Mouse (Mus musculus) liver, embryonic 15.5 days (tissue): Measurements from ENCODE around the gene Wnt2. TPM values are rescaled to one million over a fixed set of nuclear protein-coding genes. Genes with fewer than 3 reads are reported as not detected.

Source experiments
- ATAC-seq: fragments of 200-750 bp; cut with Nextera tagmentation; 2 replicates; pipeline ENCODE4 v1.8.0; 2017; ENCODE audit warnings: moderate number of reproducible peaks, mild to moderate bottlenecking, moderate library complexity; ENCODE audit not compliant: insufficient read depth
- H3K27ac ChIP-seq: fragments of 300-500 bp; sonication (generic); replicated peaks from 2 replicates; pipeline ENCODE4 v1.5.1; 2015; ENCODE audit warnings: mild to moderate bottlenecking, inconsistent platforms
- H3K27me3 ChIP-seq: fragments of 300-500 bp; sonication (generic); 2 replicates; pipeline ENCODE4 v1.6.1; 2015; ENCODE audit warnings: mild to moderate bottlenecking, inconsistent platforms
- H3K36me3 ChIP-seq: fragments of 300-500 bp; sonication (generic); replicated peaks from 2 replicates; pipeline ENCODE4 v1.6.1; 2015; ENCODE audit warnings: moderate library complexity, mild to moderate bottlenecking, inconsistent platforms
- H3K4me1 ChIP-seq: fragments of 300-500 bp; sonication (generic); replicated peaks from 2 replicates; pipeline ENCODE4 v1.6.1; 2015; ENCODE audit warnings: inconsistent platforms
- H3K4me2 ChIP-seq: fragments of 300-500 bp; sonication (generic); 2 replicates; pipeline ENCODE4 v1.6.1; 2015; ENCODE audit warnings: moderate library complexity, mild to moderate bottlenecking, inconsistent platforms
- H3K4me3 ChIP-seq: fragments of 300-500 bp; sonication (generic); replicated peaks from 2 replicates; pipeline ENCODE4 v1.5.1; 2015; ENCODE audit warnings: mild to moderate bottlenecking, inconsistent platforms
- H3K9ac ChIP-seq: fragments of 300-500 bp; sonication (generic); 2 replicates; pipeline ENCODE4 v1.6.1; 2015; ENCODE audit warnings: moderate library complexity, mild to moderate bottlenecking, inconsistent platforms
- H3K9me3 ChIP-seq: fragments of 300-500 bp; sonication (generic); replicated peaks from 2 replicates; pipeline ENCODE4 v1.6.1; 2016; ENCODE audit warnings: inconsistent platforms
- WGBS: fragments of 180-500 bp; shearing (Covaris S2); methylation state at CpG from one replicate; pipeline ENCODE4 v1.1.7; 2015; ENCODE audit warnings: mixed read lengths; ENCODE audit not compliant: insufficient replicate concordance; 5-methylcytosine and 5-hydroxymethylcytosine counted together
- polyA plus RNA-seq: library from polyadenylated mRNA; unstranded; fragments of >200 nt; fragmentation: Nextera tagmentation; extraction: Ambion mirVana; gene quantifications from 2 replicates; pipeline ENCODE4 v1.2.1, GENCODE M21; 2015

Gene Wnt2
- polyA plus RNA-seq, 1 experiment from 2014 or later = 1.6 TPM

GRCm38 (mm10) chr6:17942344-17942743, 88.0 kb downstream of the Wnt2 start:
- no peak overlapping the region for H3K4me3 ChIP-seq
- no peaks in the 10 kb centered on the region for H3K9me3 ChIP-seq
- peaks cover 7% of the 10 kb centered on the region; the same call in 1 of the 2 replicates for H3K4me1 ChIP-seq
- no peak for ATAC-seq
- no peak overlapping the region for H3K27ac ChIP-seq
- WGBS = 40% methylated on average over 7 of the region's 7 CpGs
- no peak overlapping the region for H3K4me2 ChIP-seq
- H3K27me3 ChIP-seq = no peaks in the 10 kb centered on the region
- no peaks in the 10 kb centered on the region for H3K36me3 ChIP-seq
- no peak overlapping the region for H3K9ac ChIP-seq

GRCm38 (mm10) chr6:17941916-17942315, 88.5 kb downstream of the Wnt2 start:
- no peak for ATAC-seq
- H3K4me1 ChIP-seq = peaks cover 7% of the 10 kb centered on the region; the same call in 1 of the 2 replicates
- no peaks in the 10 kb centered on the region for H3K9me3 ChIP-seq
- no peak overlapping the region for H3K27ac ChIP-seq
- no peaks in the 10 kb centered on the region for H3K36me3 ChIP-seq
- no peak overlapping the region for H3K9ac ChIP-seq
- 60% methylated on average over 2 of the region's 2 CpGs for WGBS
- no peaks in the 10 kb centered on the region for H3K27me3 ChIP-seq
- H3K4me3 ChIP-seq = no peak overlapping the region
- H3K4me2 ChIP-seq = no peak overlapping the region

Other genes with a start within 250 kb of the Wnt2 start
- not detected in 2 replicates for gene Asz1, start 78.5 kb upstream of the Wnt2 start, polyA plus RNA-seq
- 0.06 and 0.09 TPM in 2 replicates for gene Cftr, start 140.1 kb upstream of the Wnt2 start, polyA plus RNA-seq